Mouse (Mus musculus) kidney, adult 2 months (tissue): ENCODE results near the gene Trim56. TPM values are rescaled to one million over a fixed set of nuclear protein-coding genes. Genes with fewer than 3 reads are reported as not detected.

Experiments
- DNase-seq: peaks from one replicate; pipeline ENCODE4 v3.0.0; 2021
- H3K27ac ChIP-seq: fragments of 200-500 bp; 2 replicates; pipeline ENCODE4 v1.5.1; 2012; ENCODE audit warnings: low read depth, low read length, control low read depth, inconsistent platforms; ENCODE audit not compliant: insufficient read depth
- H3K27me3 ChIP-seq: fragments of 200-500 bp; replicated peaks from 2 replicates; pipeline ENCODE4 v1.6.1; 2012; ENCODE audit warnings: mild to moderate bottlenecking, moderate library complexity, low read length, inconsistent platforms; ENCODE audit not compliant: control insufficient read depth, insufficient read depth
- H3K36me3 ChIP-seq: fragments of 200-500 bp; 2 replicates; pipeline ENCODE4 v1.6.1; 2012; ENCODE audit warnings: mild to moderate bottlenecking, moderate library complexity, low read length, inconsistent platforms; ENCODE audit not compliant: control insufficient read depth, insufficient read depth
- H3K4me1 ChIP-seq: fragments of 200-500 bp; 2 replicates; pipeline ENCODE4 v1.6.1; 2011; ENCODE audit warnings: low read length; ENCODE audit not compliant: control insufficient read depth, insufficient read depth
- H3K4me3 ChIP-seq: fragments of 200-500 bp; 2 replicates; pipeline ENCODE4 v1.5.1; 2011; ENCODE audit warnings: mild to moderate bottlenecking, low read depth, low read length, control low read depth; ENCODE audit not compliant: insufficient read depth
- CTCF ChIP-seq: fragments of 200-500 bp; conservative IDR thresholded peaks from 2 replicates; pipeline ENCODE4 v1.5.1; 2011; ENCODE audit warnings: low read depth, mild to moderate bottlenecking, control low read depth, low read length, moderate library complexity, mixed read lengths; ENCODE audit not compliant: insufficient read depth, insufficient read length
- POLR2A ChIP-seq: fragments of 200-500 bp; IDR thresholded peaks from one replicate; pipeline ENCODE4 v1.6.1; 2011; ENCODE audit warnings: low read depth, low read length, control low read depth
- WGBS: fragments of 180-500 bp; shearing (Covaris S2); methylation state at CpG from one replicate; pipeline ENCODE4 v1.1.7; 2018; 5-methylcytosine and 5-hydroxymethylcytosine counted together
- polyA plus RNA-seq: library from polyadenylated mRNA; depleted of rRNA; stranded (reverse); fragments of >200 nt; gene quantifications from 2 replicates; pipeline ENCODE4 v1.2.3, GENCODE M21; 2012

Gene Trim56
- polyA plus RNA-seq, 1 experiment = 14.4 TPM

DNA sequence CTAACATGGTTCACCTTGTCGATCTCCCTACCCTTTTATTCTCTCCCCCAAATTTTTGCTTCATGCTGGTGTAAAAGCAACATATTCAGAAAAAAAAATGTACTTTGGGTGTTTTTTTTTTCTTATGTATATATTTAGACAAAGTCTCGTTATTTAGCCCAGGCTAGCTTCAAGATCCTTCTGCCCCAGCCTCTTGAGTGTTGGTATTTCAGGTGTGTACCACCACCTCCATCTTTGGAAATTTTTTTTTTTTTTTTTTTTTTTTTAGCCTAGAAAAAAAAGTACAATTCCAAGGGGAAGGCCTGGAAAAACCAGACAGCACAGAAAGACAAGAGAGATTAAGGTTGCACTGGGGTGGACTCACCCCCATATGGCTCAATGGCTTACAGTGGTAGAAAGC is 978 bp upstream of the Trim56 start:
- whole genome bisulfite sequencing = 92% methylated on average over 2 of the region's 2 CpGs
- no peak for DNase-seq
- H3K4me3 ChIP-seq = no peak overlapping the region
- H3K36me3 ChIP-seq = no peaks in the 10 kb centered on the region; the same call in 1 of the 2 replicates
- no peak overlapping the region for H3K27ac ChIP-seq
- TF ChIP-seq POLR2A (no peak), CTCF (no peak)
- peaks cover 9% of the 10 kb centered on the region for H3K4me1 ChIP-seq
- H3K27me3 ChIP-seq = no peaks in the 10 kb centered on the region

DNA sequence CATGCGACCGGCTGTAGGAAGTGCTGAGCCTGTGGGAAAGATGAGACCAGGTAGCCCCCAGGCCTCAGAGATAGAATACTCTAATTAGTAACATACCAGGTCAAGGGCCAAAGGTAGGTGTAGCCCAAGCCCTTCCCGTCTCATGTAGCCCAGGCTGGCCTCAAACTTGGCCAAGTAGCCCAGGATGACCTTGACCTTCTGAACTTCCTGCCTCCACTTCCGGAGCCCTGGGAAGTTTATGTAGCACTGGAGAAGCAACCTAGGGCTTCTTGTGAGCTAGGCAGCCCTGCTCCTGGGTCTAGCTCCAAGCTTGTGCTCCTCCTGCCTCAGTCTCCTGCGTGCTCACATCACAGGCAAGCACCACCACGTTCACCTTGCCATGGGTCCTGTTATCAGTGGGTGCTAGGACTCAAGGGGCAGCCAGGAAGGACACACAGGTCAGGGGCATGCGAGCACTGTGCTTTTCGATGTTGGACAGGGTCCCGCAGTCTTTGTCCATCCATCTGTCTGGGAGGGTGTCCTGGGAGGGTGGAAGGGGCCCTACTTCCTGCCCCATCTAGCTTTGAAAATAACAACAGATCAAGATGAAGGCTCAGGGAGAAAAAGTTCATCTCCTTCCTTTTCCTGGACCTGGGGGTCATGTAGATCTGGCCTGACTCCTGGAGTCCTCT is 983 bp downstream of the Trim56 start:
- peaks cover 9% of the 10 kb centered on the region for H3K4me1 ChIP-seq
- TF ChIP-seq POLR2A (no peak), CTCF (no peak)
- no peaks in the 10 kb centered on the region; the same call in 1 of the 2 replicates for H3K36me3 ChIP-seq
- peak overlapping the region; percentile 54 for H3K4me3 ChIP-seq
- no peak for DNase-seq
- WGBS = 66% methylated on average over 9 of the region's 9 CpGs
- peak overlapping the region; percentile 39 for H3K27ac ChIP-seq
- no peaks in the 10 kb centered on the region for H3K27me3 ChIP-seq

DNA sequence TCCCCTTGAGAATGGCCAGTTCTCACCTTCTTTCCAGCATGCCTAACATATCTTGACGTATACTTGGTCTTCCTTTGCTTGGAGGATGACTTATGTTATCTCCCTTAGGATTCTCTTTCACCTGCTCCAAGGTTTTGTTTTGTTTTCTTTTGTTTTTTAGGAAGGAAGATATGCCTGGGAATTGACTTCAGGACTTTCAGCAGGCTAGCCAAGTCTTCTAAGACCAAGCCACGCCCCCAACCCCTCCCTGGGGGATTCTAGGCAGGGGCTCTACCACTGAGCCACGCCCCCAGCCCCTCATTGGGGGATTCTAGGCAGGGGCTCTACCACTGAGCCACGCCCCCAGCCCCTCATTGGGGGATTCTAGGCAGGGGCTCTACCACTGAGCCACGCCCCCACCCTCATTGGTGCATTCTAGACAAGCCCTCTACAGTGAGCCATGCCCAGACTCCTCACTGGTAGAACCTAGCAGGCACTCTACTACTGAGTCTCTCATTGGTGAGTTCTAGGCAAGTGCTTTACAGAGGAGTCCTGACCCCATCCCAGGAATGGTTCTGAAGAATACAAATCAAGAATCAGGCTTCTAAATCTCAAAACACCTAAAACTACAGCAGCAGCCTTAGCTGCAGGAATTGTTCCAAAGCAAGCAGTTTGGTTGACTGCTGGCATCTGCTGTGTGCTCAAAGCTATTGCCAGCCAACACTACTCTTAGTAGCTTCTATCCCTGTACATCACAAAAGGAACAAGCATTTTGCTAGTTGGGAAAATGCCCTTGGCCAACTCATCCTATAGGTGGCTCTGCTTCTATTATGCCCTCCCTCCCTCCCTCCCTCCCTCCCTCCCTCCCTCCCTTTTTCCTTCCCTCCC is 4.2 kb downstream of the Trim56 start:
- TF ChIP-seq POLR2A (no peak), CTCF (no peak)
- no peaks in the 10 kb centered on the region; the same call in 1 of the 2 replicates for H3K36me3 ChIP-seq
- no peak overlapping the region for H3K27ac ChIP-seq
- H3K4me3 ChIP-seq = no peak overlapping the region
- WGBS = 87% methylated on average over 5 of the region's 5 CpGs
- DNase-seq = no peak
- no peaks in the 10 kb centered on the region for H3K27me3 ChIP-seq
- H3K4me1 ChIP-seq = peaks cover 9% of the 10 kb centered on the region

DNA sequence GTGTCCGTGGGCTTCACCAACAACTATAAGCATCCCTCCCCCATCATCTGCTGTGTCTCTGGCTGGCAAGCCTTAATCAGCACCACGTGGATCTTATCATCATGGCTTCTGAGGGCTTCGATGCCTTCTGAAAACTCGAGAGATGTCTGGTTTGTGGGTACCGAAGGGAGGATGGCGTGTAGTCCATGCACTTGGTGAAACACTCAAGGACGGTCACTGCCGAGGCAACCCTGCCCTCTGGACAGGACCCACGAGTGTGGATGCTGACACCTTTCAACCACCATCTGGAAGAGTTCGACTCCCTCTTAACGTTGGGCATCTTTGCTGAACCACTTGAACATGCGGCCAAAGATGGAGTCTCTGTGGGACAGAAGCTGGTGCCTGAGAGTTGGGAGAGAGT is 5.1 kb downstream of the Trim56 start:
- no peaks in the 10 kb centered on the region for H3K27me3 ChIP-seq
- TF ChIP-seq POLR2A (no peak), CTCF (no peak)
- H3K4me1 ChIP-seq = peaks cover 5% of the 10 kb centered on the region
- no peak for DNase-seq
- H3K27ac ChIP-seq = no peak overlapping the region
- no peaks in the 10 kb centered on the region; the same call in 1 of the 2 replicates for H3K36me3 ChIP-seq
- WGBS = 92% methylated on average over 12 of the region's 12 CpGs
- no peak overlapping the region for H3K4me3 ChIP-seq

DNA sequence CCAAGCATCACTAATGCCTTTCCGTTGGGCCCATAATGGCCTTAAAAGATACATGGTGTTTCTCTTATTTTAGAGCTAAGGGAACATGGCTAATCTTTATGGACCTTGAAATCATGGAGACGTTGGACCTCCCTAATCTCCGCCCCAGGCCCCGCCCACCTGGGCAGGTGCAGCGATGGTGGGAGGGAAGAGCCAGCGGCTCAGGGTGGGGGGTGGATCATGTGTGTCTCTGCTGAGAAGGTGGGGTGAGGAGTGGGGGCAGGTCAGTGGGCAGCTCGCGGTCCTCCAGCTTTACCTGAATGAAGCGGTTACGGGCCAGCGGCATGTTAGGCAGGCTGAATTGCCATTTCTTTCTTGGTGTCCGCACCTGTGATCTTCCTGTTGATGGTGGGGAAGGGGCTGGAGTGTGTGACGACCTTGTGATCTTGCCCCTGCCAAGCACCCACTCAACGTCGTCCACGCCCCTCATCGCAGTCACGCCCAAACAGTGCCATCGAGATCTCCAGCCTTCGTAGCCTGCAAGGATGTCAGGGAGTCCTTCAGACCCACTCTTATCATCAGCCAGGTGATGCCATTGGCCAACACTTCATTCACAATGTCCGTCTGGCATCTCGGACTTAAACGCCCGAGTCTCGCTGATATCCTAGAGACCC is 5.9 kb downstream of the Trim56 start:
- Histone ChIP-seq H3K36me3 (no peaks in the 10 kb centered on the region; the same call in 1 of the 2 replicates), H3K4me3 (no peak overlapping the region), H3K4me1 (peaks cover 2% of the 10 kb centered on the region), H3K27me3 (no peaks in the 10 kb centered on the region), H3K27ac (no peak overlapping the region)
- 63% methylated on average over 25 of the region's 25 CpGs for WGBS
- no peak for TF ChIP-seq POLR2A
- TF ChIP-seq CTCF = no peak
- peak; percentile 53 for DNase-seq

DNA sequence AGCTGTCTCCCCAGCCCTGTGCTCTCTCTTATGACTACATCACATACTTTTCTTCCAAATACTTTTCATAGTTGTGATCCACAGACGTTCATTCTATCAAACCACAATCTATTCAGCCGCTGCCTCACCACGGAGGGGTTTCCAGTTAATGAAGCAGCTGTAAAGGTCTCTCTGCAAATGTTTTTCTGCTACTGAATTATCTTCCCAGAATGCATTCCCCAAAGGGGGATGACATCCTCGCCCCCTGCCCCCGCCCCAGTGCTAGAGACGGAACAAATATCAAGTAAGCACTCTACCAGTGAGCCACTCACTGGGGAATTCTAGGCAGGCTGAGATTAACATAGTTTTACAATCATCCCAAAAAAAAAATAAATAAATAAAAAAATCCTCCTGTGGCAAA is 7.9 kb downstream of the Trim56 start:
- 61% methylated on average over 6 of the region's 6 CpGs for WGBS
- H3K27ac ChIP-seq = no peak overlapping the region
- no peak for DNase-seq
- no peaks in the 10 kb centered on the region for H3K27me3 ChIP-seq
- TF ChIP-seq POLR2A (no peak), CTCF (no peak)
- H3K4me1 ChIP-seq = no peaks in the 10 kb centered on the region; the same call in 1 of the 2 replicates
- H3K36me3 ChIP-seq = no peaks in the 10 kb centered on the region; the same call in 1 of the 2 replicates
- no peak overlapping the region for H3K4me3 ChIP-seq

DNA sequence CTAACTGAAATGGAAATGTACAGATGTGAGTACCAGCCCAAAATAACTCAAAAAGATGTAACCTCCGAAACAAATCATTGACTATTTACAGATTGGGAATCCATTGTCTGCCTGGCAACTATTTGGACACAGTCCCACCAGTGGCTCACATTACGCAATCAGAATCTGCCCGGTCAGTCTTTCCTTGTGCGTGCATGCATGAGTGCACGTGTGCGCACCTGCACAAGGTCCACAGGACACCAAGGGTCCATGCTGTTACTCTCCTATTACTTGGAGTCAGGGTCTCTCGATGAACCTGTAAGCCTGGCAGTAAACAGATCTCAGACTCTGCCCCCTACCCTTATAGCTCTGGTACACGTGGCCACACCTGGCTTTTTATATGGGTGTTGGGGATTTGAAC is 8.3 kb downstream of the Trim56 start:
- Histone ChIP-seq H3K36me3 (no peaks in the 10 kb centered on the region; the same call in 1 of the 2 replicates), H3K4me3 (no peak overlapping the region), H3K4me1 (no peaks in the 10 kb centered on the region; the same call in 1 of the 2 replicates), H3K27ac (no peak overlapping the region), H3K27me3 (no peaks in the 10 kb centered on the region)
- 39% methylated on average over 8 of the region's 8 CpGs for WGBS
- peak; percentile 87 for DNase-seq
- TF ChIP-seq CTCF (no peak), POLR2A (no peak)
